Mouse (Mus musculus): ENCODE results near the gene Ano9. TPM values are rescaled to one million over a fixed set of nuclear protein-coding genes. Genes with fewer than 3 reads are reported as not detected.

The Ano9 gene
- 0.21 and 0.39 TPM in 2 replicates for polyA plus RNA-seq (2014; fragmentation: Nextera tagmentation; extraction: Ambion mirVana)

DNA sequence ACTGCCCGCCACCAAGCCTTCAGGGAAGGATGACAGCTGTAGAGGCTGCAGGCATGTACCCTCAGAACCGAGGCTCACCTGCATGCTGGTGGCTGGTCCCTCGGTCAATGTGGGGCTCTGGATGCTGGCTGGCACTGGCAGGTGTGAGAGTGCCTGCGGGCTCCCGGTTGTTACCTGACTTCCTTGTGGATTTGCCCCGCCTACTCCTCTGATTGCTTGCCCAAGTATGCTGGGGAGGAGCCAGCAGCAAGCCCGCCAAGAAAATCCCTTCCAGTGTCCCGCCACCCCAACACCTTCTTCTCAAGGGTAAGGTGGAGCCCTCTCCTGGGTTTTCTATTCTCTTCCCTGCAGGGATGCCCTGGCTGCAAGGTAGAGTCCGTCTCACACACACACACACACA, at the start of gene Ano9:
Gene Ano9, minus strand, starts transcription at position 171 of the 400 bp plus-strand sequence.
- Histone ChIP-seq H3K27me3 (ENCODE audit: control insufficient read depth, insufficient read depth, low read length) (no peaks in the 10 kb centered on the region; the same call in 1 of the 2 replicates), H3K4me3 (ENCODE audit: low read depth, low read length) (no peak within 1 kb of the TSS), H3K9ac (ENCODE audit: low read length) (no peak within 1 kb of the TSS), H3K27ac (ENCODE audit: low read depth, low read length) (no peak within 1 kb of the TSS), H3K4me1 (replicated peaks; ENCODE audit: control insufficient read depth, insufficient read depth, low read length) (no peaks in the 10 kb centered on the region), H3K4me2 (ENCODE audit: low read depth, low read length, severe bottlenecking) (no peak within 1 kb of the TSS), H3K9me3 (ENCODE audit: control insufficient read depth, low read length) (no peaks in the 10 kb centered on the region), H3K36me3 (ENCODE audit: control insufficient read depth, insufficient read depth, low read length) (no peaks in the 10 kb centered on the region)
- WGBS, result 12% methylated on average over 9 of the region's 9 CpGs
- no peak for DNase-seq (ENCODE audit: low spot score)
- ATAC-seq (replicated peaks; ENCODE audit: low FRiP score), result no peak

DNA sequence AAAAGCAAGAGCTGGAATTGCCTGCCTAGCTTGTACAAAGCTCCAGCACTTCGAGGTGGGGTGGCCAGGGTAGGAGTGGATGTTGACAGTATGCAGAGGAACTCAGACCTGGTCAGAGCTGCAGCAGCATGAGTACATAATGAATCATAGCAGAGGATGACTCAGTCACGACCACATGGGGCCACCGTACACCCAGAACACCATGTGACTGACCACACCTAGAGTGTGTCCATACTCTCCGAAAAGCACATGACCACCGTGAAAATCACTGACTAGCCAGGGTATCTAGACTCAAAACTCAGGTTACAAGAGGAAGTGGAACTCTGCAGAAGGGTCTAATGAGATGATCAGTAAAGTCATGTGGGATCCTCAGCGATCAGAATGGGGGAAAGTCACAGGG, 47.2 kb upstream of the Ano9 start:
- no peak for DNase-seq (ENCODE audit: low spot score)
- Histone ChIP-seq H3K27ac (ENCODE audit: low read depth, low read length) (no peak overlapping the region), H3K4me2 (ENCODE audit: low read depth, low read length, severe bottlenecking) (no peak overlapping the region), H3K4me3 (ENCODE audit: low read depth, low read length) (no peak overlapping the region), H3K9me3 (ENCODE audit: control insufficient read depth, low read length) (no peaks in the 10 kb centered on the region), H3K9ac (ENCODE audit: low read length) (no peak overlapping the region), H3K36me3 (ENCODE audit: control insufficient read depth, insufficient read depth, low read length) (no peaks in the 10 kb centered on the region; the same call in 1 of the 2 replicates), H3K27me3 (ENCODE audit: control insufficient read depth, insufficient read depth, low read length) (no peaks in the 10 kb centered on the region), H3K4me1 (replicated peaks; ENCODE audit: control insufficient read depth, insufficient read depth, low read length) (peaks cover 14% of the 10 kb centered on the region; the same call in 1 of the 2 replicates)
- ATAC-seq (replicated peaks; ENCODE audit: low FRiP score), result no peak
- WGBS, result 91% methylated on average over 6 of the region's 6 CpGs

DNA sequence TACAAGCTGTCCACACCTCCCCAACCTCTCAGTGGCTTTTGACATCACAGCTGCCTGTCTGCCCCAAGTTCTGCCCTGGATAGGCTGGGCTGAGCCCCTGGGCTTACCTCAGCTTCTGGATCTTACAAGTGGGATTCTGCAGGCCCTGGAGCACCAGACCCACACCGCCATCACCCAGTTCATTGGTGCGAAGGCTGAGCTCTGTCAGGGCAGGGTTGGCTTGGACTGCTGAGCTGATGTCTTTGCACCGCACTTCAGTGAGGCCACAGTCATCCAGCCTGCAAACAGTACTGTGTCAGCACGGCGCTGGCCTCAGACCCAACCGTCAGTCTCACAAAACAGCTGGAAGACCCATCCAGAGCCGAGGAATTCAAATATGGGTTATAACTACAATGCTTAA, 46.8 kb upstream of the Ano9 start:
- Histone ChIP-seq H3K4me2 (ENCODE audit: low read depth, low read length, severe bottlenecking) (no peak overlapping the region), H3K27ac (ENCODE audit: low read depth, low read length) (no peak overlapping the region), H3K27me3 (ENCODE audit: control insufficient read depth, insufficient read depth, low read length) (no peaks in the 10 kb centered on the region), H3K9me3 (ENCODE audit: control insufficient read depth, low read length) (no peaks in the 10 kb centered on the region), H3K4me3 (ENCODE audit: low read depth, low read length) (no peak overlapping the region), H3K9ac (ENCODE audit: low read length) (no peak overlapping the region), H3K36me3 (ENCODE audit: control insufficient read depth, insufficient read depth, low read length) (no peaks in the 10 kb centered on the region; the same call in 1 of the 2 replicates), H3K4me1 (replicated peaks; ENCODE audit: control insufficient read depth, insufficient read depth, low read length) (peaks cover 14% of the 10 kb centered on the region; the same call in 1 of the 2 replicates)
- WGBS, result 93% methylated on average over 7 of the region's 7 CpGs
- DNase-seq (ENCODE audit: low spot score), result no peak
- no peak for ATAC-seq (replicated peaks; ENCODE audit: low FRiP score)

DNA sequence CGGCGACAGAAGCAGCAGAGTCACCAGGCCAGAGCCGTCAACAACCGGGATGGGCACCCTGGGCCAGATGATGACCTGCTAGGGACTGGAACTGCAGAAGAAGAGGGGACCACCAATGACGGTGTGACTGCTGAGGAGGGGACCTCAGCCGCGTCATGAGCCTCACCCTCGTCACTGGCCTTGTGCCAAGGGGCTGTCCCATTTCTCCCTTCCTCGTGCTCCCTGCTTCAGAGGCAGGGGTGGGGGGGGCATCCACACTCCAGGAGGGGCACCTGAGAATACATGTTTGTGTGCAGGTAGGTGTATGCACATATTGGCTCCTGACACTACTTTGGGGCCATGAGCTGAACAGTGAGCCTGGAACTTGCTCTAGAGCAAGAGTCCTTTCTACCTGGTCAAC, 37.8 kb upstream of the Ano9 start:
- ATAC-seq (replicated peaks; ENCODE audit: low FRiP score), result no peak
- Histone ChIP-seq H3K4me3 (ENCODE audit: low read depth, low read length) (no peak overlapping the region), H3K9ac (ENCODE audit: low read length) (no peak overlapping the region), H3K4me2 (ENCODE audit: low read depth, low read length, severe bottlenecking) (no peak overlapping the region), H3K9me3 (ENCODE audit: control insufficient read depth, low read length) (no peaks in the 10 kb centered on the region), H3K27ac (ENCODE audit: low read depth, low read length) (no peak overlapping the region), H3K27me3 (ENCODE audit: control insufficient read depth, insufficient read depth, low read length) (no peaks in the 10 kb centered on the region), H3K36me3 (ENCODE audit: control insufficient read depth, insufficient read depth, low read length) (peaks cover 3% of the 10 kb centered on the region; the same call in 1 of the 2 replicates), H3K4me1 (replicated peaks; ENCODE audit: control insufficient read depth, insufficient read depth, low read length) (no peaks in the 10 kb centered on the region)
- DNase-seq (ENCODE audit: low spot score), result no peak
- WGBS, result 93% methylated on average over 9 of the region's 9 CpGs

DNA sequence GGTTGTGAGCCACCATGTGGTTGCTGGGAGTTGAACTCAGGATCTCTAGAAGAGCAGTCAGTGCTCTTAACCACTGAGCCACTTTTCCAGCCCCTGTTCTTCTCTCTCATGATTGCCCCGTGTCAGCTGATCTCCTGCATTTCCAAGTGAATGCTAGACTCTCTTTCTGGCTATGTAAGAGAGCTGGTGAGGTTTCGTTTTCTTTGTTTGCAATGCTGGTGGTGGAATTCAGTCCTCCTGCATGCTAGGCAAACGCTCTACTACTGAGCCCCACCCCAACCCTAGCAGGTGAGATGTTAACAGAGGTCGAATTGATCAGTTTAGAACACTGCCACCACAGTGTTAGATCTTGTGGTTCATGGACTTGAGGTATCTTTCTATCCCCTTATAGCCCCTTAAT, 31.0 kb upstream of the Ano9 start:
- DNase-seq (ENCODE audit: low spot score) (no peak), ATAC-seq (replicated peaks; ENCODE audit: low FRiP score) (no peak)
- Histone ChIP-seq H3K9ac (ENCODE audit: low read length) (no peak overlapping the region), H3K9me3 (ENCODE audit: control insufficient read depth, low read length) (no peaks in the 10 kb centered on the region), H3K27ac (ENCODE audit: low read depth, low read length) (no peak overlapping the region), H3K4me1 (replicated peaks; ENCODE audit: control insufficient read depth, insufficient read depth, low read length) (no peaks in the 10 kb centered on the region), H3K4me2 (ENCODE audit: low read depth, low read length, severe bottlenecking) (no peak overlapping the region), H3K4me3 (ENCODE audit: low read depth, low read length) (no peak overlapping the region), H3K36me3 (ENCODE audit: control insufficient read depth, insufficient read depth, low read length) (no peaks in the 10 kb centered on the region; the same call in 1 of the 2 replicates), H3K27me3 (ENCODE audit: control insufficient read depth, insufficient read depth, low read length) (no peaks in the 10 kb centered on the region)
- WGBS, result 83% methylated on average over 4 of the region's 4 CpGs

DNA sequence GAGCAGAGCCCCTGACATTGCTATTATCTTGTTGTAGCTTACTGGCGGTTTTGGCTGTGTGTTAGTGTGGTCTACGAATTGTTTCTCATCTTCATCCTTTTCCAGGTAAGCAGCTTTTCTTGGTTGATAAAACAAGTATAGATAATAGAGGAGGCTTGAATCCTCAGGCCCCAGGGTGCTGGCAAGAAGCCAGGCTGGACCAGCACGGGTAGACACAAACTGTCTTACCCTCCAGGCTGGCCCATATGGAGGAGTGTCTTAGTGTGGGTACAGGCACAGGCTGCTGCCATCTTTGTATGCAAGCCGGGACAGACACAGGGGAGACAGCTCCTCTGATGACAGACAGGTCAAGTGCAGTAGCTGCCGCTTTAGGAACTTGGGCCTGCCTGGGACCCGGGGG, 29.4 kb upstream of the Ano9 start:
- H3K4me1 ChIP-seq (replicated peaks; ENCODE audit: control insufficient read depth, insufficient read depth, low read length), result no peaks in the 10 kb centered on the region
- 91% methylated on average over 6 of the region's 6 CpGs for WGBS
- no peaks in the 10 kb centered on the region for H3K9me3 ChIP-seq (ENCODE audit: control insufficient read depth, low read length)
- H3K36me3 ChIP-seq (ENCODE audit: control insufficient read depth, insufficient read depth, low read length), result no peaks in the 10 kb centered on the region; the same call in 1 of the 2 replicates
- H3K4me2 ChIP-seq (ENCODE audit: low read depth, low read length, severe bottlenecking), result no peak overlapping the region
- H3K27me3 ChIP-seq (ENCODE audit: control insufficient read depth, insufficient read depth, low read length), result no peaks in the 10 kb centered on the region
- no peak overlapping the region for H3K9ac ChIP-seq (ENCODE audit: low read length)
- H3K27ac ChIP-seq (ENCODE audit: low read depth, low read length), result no peak overlapping the region
- DNase-seq (ENCODE audit: low spot score) (no peak), ATAC-seq (replicated peaks; ENCODE audit: low FRiP score) (no peak)
- no peak overlapping the region for H3K4me3 ChIP-seq (ENCODE audit: low read depth, low read length)

DNA sequence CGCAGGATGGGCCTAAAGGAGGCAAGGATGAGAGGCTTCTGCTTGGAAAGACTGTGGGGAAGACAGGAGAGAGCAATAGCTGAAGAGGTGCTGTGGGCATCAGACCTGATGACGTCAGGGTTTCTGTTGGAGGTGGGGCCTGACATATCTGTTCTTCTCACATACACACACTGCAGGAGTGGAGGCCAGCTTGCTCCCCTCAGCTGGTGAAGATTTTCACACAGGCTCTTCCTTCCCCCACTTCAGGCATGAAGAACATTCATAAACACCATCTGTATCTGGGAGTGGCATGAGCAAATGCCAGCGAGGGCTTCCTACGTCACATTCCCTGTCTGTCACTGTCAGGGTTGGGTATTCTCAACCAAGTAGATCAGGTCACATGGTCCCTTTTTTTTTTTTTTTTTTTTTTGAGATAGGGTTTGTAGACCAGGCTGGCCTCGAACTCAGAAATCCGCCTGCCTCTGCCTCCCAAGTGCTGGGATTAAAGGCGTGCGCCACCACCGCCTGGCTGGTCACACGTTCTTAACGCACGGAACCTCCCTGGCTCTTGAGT, 28.5 kb upstream of the Ano9 start:
- ATAC-seq (replicated peaks; ENCODE audit: low FRiP score) (no peak), DNase-seq (ENCODE audit: low spot score) (no peak)
- no peaks in the 10 kb centered on the region for H3K9me3 ChIP-seq (ENCODE audit: control insufficient read depth, low read length)
- no peaks in the 10 kb centered on the region; the same call in 1 of the 2 replicates for H3K36me3 ChIP-seq (ENCODE audit: control insufficient read depth, insufficient read depth, low read length)
- H3K27me3 ChIP-seq (ENCODE audit: control insufficient read depth, insufficient read depth, low read length), result no peaks in the 10 kb centered on the region
- WGBS, result 96% methylated on average over 12 of the region's 12 CpGs
- H3K27ac ChIP-seq (ENCODE audit: low read depth, low read length), result no peak overlapping the region
- no peaks in the 10 kb centered on the region for H3K4me1 ChIP-seq (replicated peaks; ENCODE audit: control insufficient read depth, insufficient read depth, low read length)
- no peak overlapping the region for H3K9ac ChIP-seq (ENCODE audit: low read length)
- no peak overlapping the region for H3K4me3 ChIP-seq (ENCODE audit: low read depth, low read length)
- H3K4me2 ChIP-seq (ENCODE audit: low read depth, low read length, severe bottlenecking), result no peak overlapping the region

DNA sequence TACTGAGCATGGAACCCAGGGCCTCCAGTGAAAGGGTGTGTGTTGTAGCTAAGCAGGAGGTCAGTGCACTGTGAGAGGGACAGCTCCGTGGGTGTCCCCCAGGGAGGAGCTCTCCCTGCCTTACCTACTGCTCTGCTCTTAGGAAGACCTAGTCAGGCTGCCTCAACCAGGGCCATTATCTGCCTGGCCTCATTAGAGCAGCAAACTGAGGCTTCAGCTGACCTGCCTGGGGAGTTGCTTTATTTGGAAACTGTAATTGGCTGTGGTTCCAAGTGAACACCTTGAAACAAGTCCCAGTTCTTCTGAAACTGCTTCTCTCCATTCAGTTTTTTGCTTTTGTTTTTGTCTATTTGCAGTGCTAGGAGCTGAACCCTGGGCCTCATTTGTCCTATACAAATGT, 27.8 kb upstream of the Ano9 start:
- WGBS, result 64% methylated on average over 1 of the region's 1 CpGs
- Histone ChIP-seq H3K9me3 (ENCODE audit: control insufficient read depth, low read length) (no peaks in the 10 kb centered on the region), H3K4me1 (replicated peaks; ENCODE audit: control insufficient read depth, insufficient read depth, low read length) (no peaks in the 10 kb centered on the region), H3K27ac (ENCODE audit: low read depth, low read length) (no peak overlapping the region), H3K9ac (ENCODE audit: low read length) (no peak overlapping the region), H3K4me2 (ENCODE audit: low read depth, low read length, severe bottlenecking) (no peak overlapping the region), H3K27me3 (ENCODE audit: control insufficient read depth, insufficient read depth, low read length) (no peaks in the 10 kb centered on the region), H3K36me3 (ENCODE audit: control insufficient read depth, insufficient read depth, low read length) (no peaks in the 10 kb centered on the region; the same call in 1 of the 2 replicates), H3K4me3 (ENCODE audit: low read depth, low read length) (no peak overlapping the region)
- ATAC-seq (replicated peaks; ENCODE audit: low FRiP score) (no peak), DNase-seq (ENCODE audit: low spot score) (no peak)

DNA sequence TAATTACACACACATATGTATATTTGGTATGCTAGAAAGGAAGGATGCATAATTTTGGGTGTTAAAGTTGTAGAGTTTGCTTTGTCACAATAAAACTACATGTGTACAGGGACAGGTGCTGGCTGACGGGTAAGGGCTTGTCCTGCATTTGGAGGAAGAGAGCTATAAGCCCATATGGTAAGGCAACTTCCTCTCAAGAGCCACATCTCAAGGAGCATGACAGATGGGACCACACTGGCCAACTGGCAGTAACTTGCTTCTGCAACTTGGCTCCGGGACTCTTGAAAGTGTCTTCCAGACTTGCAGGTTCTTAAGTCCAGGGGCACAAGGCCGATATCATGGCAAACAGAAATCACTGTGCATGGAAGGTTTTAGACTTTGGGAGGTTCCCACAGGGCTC, 27.0 kb upstream of the Ano9 start:
- WGBS, result 91% methylated on average over 3 of the region's 3 CpGs
- no peaks in the 10 kb centered on the region for H3K4me1 ChIP-seq (replicated peaks; ENCODE audit: control insufficient read depth, insufficient read depth, low read length)
- no peak overlapping the region for H3K4me3 ChIP-seq (ENCODE audit: low read depth, low read length)
- no peaks in the 10 kb centered on the region; the same call in 1 of the 2 replicates for H3K36me3 ChIP-seq (ENCODE audit: control insufficient read depth, insufficient read depth, low read length)
- no peak overlapping the region for H3K9ac ChIP-seq (ENCODE audit: low read length)
- no peak for DNase-seq (ENCODE audit: low spot score)
- no peak for ATAC-seq (replicated peaks; ENCODE audit: low FRiP score)
- no peaks in the 10 kb centered on the region for H3K27me3 ChIP-seq (ENCODE audit: control insufficient read depth, insufficient read depth, low read length)
- H3K4me2 ChIP-seq (ENCODE audit: low read depth, low read length, severe bottlenecking), result no peak overlapping the region
- no peaks in the 10 kb centered on the region for H3K9me3 ChIP-seq (ENCODE audit: control insufficient read depth, low read length)
- H3K27ac ChIP-seq (ENCODE audit: low read depth, low read length), result no peak overlapping the region
